Mouse (Mus musculus) neural tube, embryonic 13.5 days (tissue): ENCODE data around the gene Slc39a1. TPM values are rescaled to one million over a fixed set of nuclear protein-coding genes. Genes with fewer than 3 reads are reported as not detected.
"Not testable (repeated sequence)": the region's sequence is repeated elsewhere in the genome, so short reads cannot be mapped to it uniquely, and the experiment has no call there.

Experiments used
- ATAC-seq: fragments of 200-750 bp; cut with Nextera tagmentation; 2 replicates; pipeline ENCODE4 v1.8.0; 2017; ENCODE audit warnings: low read depth, mild to moderate bottlenecking, moderate TSS enrichment, moderate library complexity
- H3K27ac ChIP-seq: fragments of 300-500 bp; sonication (generic); replicated peaks from 2 replicates; pipeline ENCODE4 v1.5.1; 2015; ENCODE audit warnings: moderate library complexity, mild to moderate bottlenecking, inconsistent platforms
- H3K27me3 ChIP-seq: fragments of 300-500 bp; sonication (generic); 2 replicates; pipeline ENCODE4 v1.6.1; 2015; ENCODE audit warnings: mild to moderate bottlenecking, inconsistent platforms
- H3K36me3 ChIP-seq: fragments of 300-500 bp; sonication (generic); 2 replicates; pipeline ENCODE4 v1.6.1; 2015; ENCODE audit warnings: mild to moderate bottlenecking, inconsistent platforms
- H3K4me1 ChIP-seq: fragments of 300-500 bp; sonication (generic); replicated peaks from 2 replicates; pipeline ENCODE4 v1.6.1; 2015; ENCODE audit warnings: inconsistent platforms
- H3K4me2 ChIP-seq: fragments of 300-500 bp; sonication (generic); 2 replicates; pipeline ENCODE4 v1.6.1; 2015; ENCODE audit warnings: inconsistent platforms, mild to moderate bottlenecking, moderate library complexity
- H3K4me3 ChIP-seq: fragments of 300-500 bp; sonication (generic); 2 replicates; pipeline ENCODE4 v1.5.1; 2015; ENCODE audit warnings: mild to moderate bottlenecking, inconsistent platforms
- H3K9ac ChIP-seq: fragments of 300-500 bp; sonication (generic); 2 replicates; pipeline ENCODE4 v1.6.1; 2015; ENCODE audit warnings: moderate library complexity, mild to moderate bottlenecking, inconsistent platforms
- H3K9me3 ChIP-seq: fragments of 300-500 bp; sonication (generic); 2 replicates; pipeline ENCODE4 v1.6.1; 2016; ENCODE audit warnings: inconsistent platforms
- WGBS: fragments of 180-500 bp; shearing (Covaris S2); methylation state at CpG from one replicate; pipeline ENCODE4 v1.1.7; 2015; 5-methylcytosine and 5-hydroxymethylcytosine counted together
- polyA plus RNA-seq: library from polyadenylated mRNA; unstranded; fragments of >200 nt; fragmentation: Nextera tagmentation; extraction: Ambion mirVana; gene quantifications from 2 replicates; pipeline ENCODE4 v1.2.1, GENCODE M21; 2015

Slc39a1 gene
- polyA plus RNA-seq, 1 experiment from 2014 or later = 54.8 TPM

GRCm38 (mm10) chr3:90272170-90272569 is 24.2 kb downstream of the Slc39a1 start:
- Histone ChIP-seq H3K27me3 (no peaks in the 10 kb centered on the region), H3K4me3 (no peak overlapping the region), H3K9ac (no peak overlapping the region), H3K9me3 (no peaks in the 10 kb centered on the region), H3K4me1 (no peaks in the 10 kb centered on the region), H3K27ac (no peak overlapping the region), H3K4me2 (no peak overlapping the region), H3K36me3 (peaks cover 73% of the 10 kb centered on the region)
- ATAC-seq = no peak
- 69% methylated on average over 9 of the region's 9 CpGs for WGBS

- Histone ChIP-seq H3K36me3 (peaks cover 85% of the 10 kb centered on the region), H3K4me2 (no peak overlapping the region), H3K4me1 (no peaks in the 10 kb centered on the region), H3K27me3 (no peaks in the 10 kb centered on the region), H3K9ac (no peak overlapping the region), H3K9me3 (no peaks in the 10 kb centered on the region), H3K4me3 (no peak overlapping the region), H3K27ac (no peak overlapping the region)
- ATAC-seq = no peak
- 93% methylated on average over 22 of the region's 22 CpGs for whole genome bisulfite sequencing
These were observed 25.9 kb downstream of the Slc39a1 start for GRCm38 (mm10) chr3:90273855-90274254.

GRCm38 (mm10) chr3:90275286-90275685 is 27.3 kb downstream of the Slc39a1 start:
- no peak for ATAC-seq
- Histone ChIP-seq H3K27me3 (no peaks in the 10 kb centered on the region), H3K9me3 (no peaks in the 10 kb centered on the region), H3K4me1 (no peaks in the 10 kb centered on the region), H3K4me3 (no peak overlapping the region), H3K36me3 (peaks cover 93% of the 10 kb centered on the region), H3K9ac (no peak overlapping the region), H3K27ac (no peak overlapping the region), H3K4me2 (no peak overlapping the region)
- WGBS = 93% methylated on average over 11 of the region's 11 CpGs

- Histone ChIP-seq H3K4me2 (no peak overlapping the region), H3K27me3 (no peaks in the 10 kb centered on the region), H3K9me3 (no peaks in the 10 kb centered on the region), H3K36me3 (peaks cover 89% of the 10 kb centered on the region), H3K9ac (no peak overlapping the region), H3K4me3 (no peak overlapping the region), H3K27ac (no peak overlapping the region), H3K4me1 (no peaks in the 10 kb centered on the region)
- ATAC-seq = no peak
- WGBS = 60% methylated on average over 16 of the region's 16 CpGs
These were observed 28.9 kb downstream of the Slc39a1 start for GRCm38 (mm10) chr3:90276858-90277257.

GRCm38 (mm10) chr3:90277793-90278192 is 29.8 kb downstream of the Slc39a1 start:
- H3K9me3 ChIP-seq = no peaks in the 10 kb centered on the region
- no peak overlapping the region for H3K9ac ChIP-seq
- peaks cover 80% of the 10 kb centered on the region for H3K36me3 ChIP-seq
- 92% methylated on average over 9 of the region's 9 CpGs for WGBS
- no peak overlapping the region for H3K27ac ChIP-seq
- no peak for ATAC-seq
- no peak overlapping the region for H3K4me2 ChIP-seq
- H3K4me3 ChIP-seq = no peak overlapping the region
- H3K27me3 ChIP-seq = no peaks in the 10 kb centered on the region
- H3K4me1 ChIP-seq = no peaks in the 10 kb centered on the region

- no peak overlapping the region for H3K9ac ChIP-seq
- H3K27me3 ChIP-seq = no peaks in the 10 kb centered on the region
- H3K4me3 ChIP-seq = no peak overlapping the region
- no peaks in the 10 kb centered on the region for H3K4me1 ChIP-seq
- 98% methylated on average over 10 of the region's 10 CpGs for WGBS
- peaks cover 76% of the 10 kb centered on the region for H3K36me3 ChIP-seq
- no peak overlapping the region for H3K4me2 ChIP-seq
- H3K9me3 ChIP-seq = no peaks in the 10 kb centered on the region
- H3K27ac ChIP-seq = no peak overlapping the region
- ATAC-seq = no peak
These were observed 30.2 kb downstream of the Slc39a1 start for GRCm38 (mm10) chr3:90278211-90278610.

- Histone ChIP-seq H3K36me3 (peaks cover 66% of the 10 kb centered on the region), H3K27ac (no peak overlapping the region), H3K9ac (no peak overlapping the region), H3K9me3 (no peaks in the 10 kb centered on the region), H3K4me3 (no peak overlapping the region), H3K27me3 (no peaks in the 10 kb centered on the region), H3K4me2 (no peak overlapping the region), H3K4me1 (no peaks in the 10 kb centered on the region)
- 93% methylated on average over 9 of the region's 9 CpGs for WGBS
- no peak for ATAC-seq
These were observed 31.2 kb downstream of the Slc39a1 start for GRCm38 (mm10) chr3:90279216-90279615.

- no peak overlapping the region for H3K27ac ChIP-seq
- 94% methylated on average over 7 of the region's 7 CpGs for WGBS
- H3K36me3 ChIP-seq = peaks cover 64% of the 10 kb centered on the region
- ATAC-seq = no peak
- H3K9ac ChIP-seq = no peak overlapping the region
- no peaks in the 10 kb centered on the region for H3K9me3 ChIP-seq
- H3K4me3 ChIP-seq = no peak overlapping the region
- no peaks in the 10 kb centered on the region for H3K4me1 ChIP-seq
- no peak overlapping the region for H3K4me2 ChIP-seq
- no peaks in the 10 kb centered on the region for H3K27me3 ChIP-seq
These were observed 31.8 kb downstream of the Slc39a1 start for GRCm38 (mm10) chr3:90279743-90280142.

GRCm38 (mm10) chr3:90280708-90281107 is 32.7 kb downstream of the Slc39a1 start:
- Histone ChIP-seq H3K9ac (no peak overlapping the region), H3K27me3 (no peaks in the 10 kb centered on the region), H3K27ac (no peak overlapping the region), H3K9me3 (no peaks in the 10 kb centered on the region), H3K4me3 (no peak overlapping the region), H3K36me3 (peaks cover 55% of the 10 kb centered on the region), H3K4me2 (no peak overlapping the region), H3K4me1 (no peaks in the 10 kb centered on the region)
- no peak for ATAC-seq
- WGBS = 83% methylated on average over 9 of the region's 9 CpGs

- H3K4me2 ChIP-seq = no peak overlapping the region
- H3K4me1 ChIP-seq = no peaks in the 10 kb centered on the region
- H3K27ac ChIP-seq = no peak overlapping the region
- no peaks in the 10 kb centered on the region for H3K27me3 ChIP-seq
- no peak overlapping the region for H3K9ac ChIP-seq
- no peak for ATAC-seq
- no peaks in the 10 kb centered on the region for H3K9me3 ChIP-seq
- H3K36me3 ChIP-seq = peaks cover 22% of the 10 kb centered on the region
- WGBS = 100% methylated on average over 2 of the region's 2 CpGs
- no peak overlapping the region for H3K4me3 ChIP-seq
These were observed 36.2 kb downstream of the Slc39a1 start for GRCm38 (mm10) chr3:90284150-90284549.

GRCm38 (mm10) chr3:90289403-90289802 is 41.4 kb downstream of the Slc39a1 start:
- not testable (repeated sequence) for H3K27me3 ChIP-seq, H3K9ac ChIP-seq, H3K9me3 ChIP-seq, H3K4me3 ChIP-seq, H3K27ac ChIP-seq, ATAC-seq, H3K4me2 ChIP-seq, H3K36me3 ChIP-seq
- H3K4me1 ChIP-seq = peaks cover 11% of the 10 kb centered on the region
- whole genome bisulfite sequencing = 73% methylated on average over 2 of the region's 3 CpGs

GRCm38 (mm10) chr3:90290602-90291001 is 42.6 kb downstream of the Slc39a1 start:
- H3K36me3 ChIP-seq = no peaks in the 10 kb centered on the region
- ATAC-seq = no peak
- H3K27me3 ChIP-seq = no peaks in the 10 kb centered on the region
- no peak overlapping the region for H3K4me3 ChIP-seq
- 89% methylated on average over 1 of the region's 1 CpGs for WGBS
- no peaks in the 10 kb centered on the region for H3K9me3 ChIP-seq
- no peak overlapping the region for H3K27ac ChIP-seq
- H3K9ac ChIP-seq = no peak overlapping the region
- H3K4me1 ChIP-seq = peaks cover 23% of the 10 kb centered on the region
- H3K4me2 ChIP-seq = no peak overlapping the region

- Histone ChIP-seq H3K36me3 (no peaks in the 10 kb centered on the region), H3K4me3 (peak overlapping the region; percentile 92), H3K27me3 (no peaks in the 10 kb centered on the region), H3K27ac (peak overlapping the region; percentile 94), H3K9ac (peak overlapping the region; percentile 82), H3K4me2 (peak overlapping the region; percentile 57), H3K9me3 (no peaks in the 10 kb centered on the region), H3K4me1 (peaks cover 36% of the 10 kb centered on the region)
- no peak for ATAC-seq
- WGBS = 41% methylated on average over 2 of the region's 2 CpGs
These were observed 44.0 kb downstream of the Slc39a1 start for GRCm38 (mm10) chr3:90291982-90292344.
